Mouse (Mus musculus): ENCODE data around the gene Elmo1.

DNA sequence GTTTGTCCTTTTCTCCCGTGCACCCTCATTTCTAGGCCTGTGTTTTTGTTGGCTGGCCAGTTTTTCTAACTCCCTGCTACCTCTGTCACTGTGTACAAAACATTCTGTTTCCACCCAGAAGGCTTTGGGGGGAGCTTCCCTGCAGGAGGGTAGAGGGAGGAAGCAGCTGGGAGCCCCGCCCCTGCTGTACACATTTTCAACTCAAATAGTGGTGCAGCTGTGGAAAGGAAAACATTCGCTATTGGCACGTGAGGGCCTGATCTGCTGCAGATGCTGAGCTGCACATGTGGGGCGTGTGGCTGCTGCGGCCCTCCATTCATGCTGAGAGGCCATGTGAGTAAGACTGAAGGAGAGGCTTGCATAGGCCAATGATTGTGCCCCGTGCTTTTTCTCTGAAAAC, 198.0 kb downstream of the Elmo1 start:
- TF ChIP-seq POLR2A (IDR thresholded peaks at IDR 0.05; ENCODE audit: insufficient read depth, low read length) (no peak), CTCF (IDR thresholded peaks at IDR 0.05; ENCODE audit: low read depth, low read length) (no peak), EP300 (IDR thresholded peaks at IDR 0.05; ENCODE audit: insufficient read depth, low read depth, low read length) (no peak)

Data from ES-Bruce4 (cell line).